Mouse (Mus musculus): Measurements from ENCODE around the gene Prps1. TPM values are rescaled to one million over a fixed set of nuclear protein-coding genes. Genes with fewer than 3 reads are reported as not detected.
"Not testable (repeated sequence)": the region's sequence is repeated elsewhere in the genome, so short reads cannot be mapped to it uniquely, and the experiment has no call there.

The Prps1 gene
- total RNA-seq, 2 experiments from 2014 or later: 29.9 to 31.2 TPM

DNA sequence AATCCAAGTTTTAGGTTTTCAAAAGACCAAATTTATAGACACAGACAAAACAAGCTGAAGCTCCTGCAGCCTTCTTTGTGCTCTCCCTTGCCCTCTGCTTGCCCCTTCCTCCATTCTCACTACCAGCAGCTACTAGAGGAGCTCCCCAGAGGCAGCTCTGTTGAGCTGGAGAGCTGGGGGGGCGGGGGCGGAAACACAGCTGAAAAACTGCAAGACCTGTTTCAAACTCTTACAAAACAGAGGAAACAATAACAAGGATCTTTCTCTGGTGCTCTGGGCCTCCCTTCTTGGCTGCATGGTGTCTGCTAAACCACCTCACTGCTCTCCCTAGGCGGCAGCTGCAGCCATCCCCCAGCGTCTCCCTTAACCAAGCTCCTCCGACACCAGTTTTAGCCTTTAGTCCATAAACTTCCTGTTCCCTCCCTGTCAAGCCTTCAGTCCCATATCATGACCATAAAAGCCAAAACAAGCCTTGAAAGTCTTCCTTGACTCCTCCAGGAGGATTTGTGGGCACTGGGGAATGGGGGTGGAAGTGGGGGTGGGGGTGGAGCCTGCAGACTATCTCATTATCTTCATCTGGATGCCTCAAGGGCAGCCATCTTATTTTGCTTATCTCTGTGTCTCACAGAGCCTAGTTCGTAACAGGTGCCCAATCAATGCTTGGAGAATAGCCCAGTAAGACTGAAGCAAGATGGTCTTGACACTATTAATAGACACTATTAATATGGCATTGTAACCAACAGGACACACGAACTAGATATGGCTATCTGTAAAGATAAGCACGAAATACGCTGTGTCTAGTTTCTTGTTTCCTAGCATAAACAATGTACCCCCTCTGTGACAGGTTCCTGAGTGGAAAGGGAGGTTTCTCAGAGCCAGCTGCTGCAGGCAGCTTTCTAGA lies 45.2 kb downstream of the Prps1 start:
- DNase-seq: no peak

DNA sequence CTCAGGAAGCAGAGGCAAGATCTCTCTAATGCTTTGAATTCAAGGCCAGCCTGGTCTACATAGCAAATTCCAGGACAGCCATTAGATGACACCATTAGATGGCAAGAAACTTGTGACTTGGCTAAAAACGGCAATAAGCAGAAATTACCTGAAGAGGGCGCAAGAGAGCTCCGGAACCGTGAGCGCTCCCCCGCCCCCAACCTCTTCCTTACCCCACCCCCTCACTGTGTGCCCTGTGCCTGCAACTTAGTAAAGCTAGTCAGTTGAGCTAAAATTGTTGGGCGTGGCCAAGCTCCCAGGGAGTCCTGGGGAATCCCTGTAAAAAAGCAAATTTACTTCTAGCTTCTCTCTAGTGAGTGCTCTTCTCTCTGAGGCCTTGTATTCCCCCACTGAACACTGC lies 47.5 kb downstream of the Prps1 start:
- DNase-seq: peak; percentile 72

DNA sequence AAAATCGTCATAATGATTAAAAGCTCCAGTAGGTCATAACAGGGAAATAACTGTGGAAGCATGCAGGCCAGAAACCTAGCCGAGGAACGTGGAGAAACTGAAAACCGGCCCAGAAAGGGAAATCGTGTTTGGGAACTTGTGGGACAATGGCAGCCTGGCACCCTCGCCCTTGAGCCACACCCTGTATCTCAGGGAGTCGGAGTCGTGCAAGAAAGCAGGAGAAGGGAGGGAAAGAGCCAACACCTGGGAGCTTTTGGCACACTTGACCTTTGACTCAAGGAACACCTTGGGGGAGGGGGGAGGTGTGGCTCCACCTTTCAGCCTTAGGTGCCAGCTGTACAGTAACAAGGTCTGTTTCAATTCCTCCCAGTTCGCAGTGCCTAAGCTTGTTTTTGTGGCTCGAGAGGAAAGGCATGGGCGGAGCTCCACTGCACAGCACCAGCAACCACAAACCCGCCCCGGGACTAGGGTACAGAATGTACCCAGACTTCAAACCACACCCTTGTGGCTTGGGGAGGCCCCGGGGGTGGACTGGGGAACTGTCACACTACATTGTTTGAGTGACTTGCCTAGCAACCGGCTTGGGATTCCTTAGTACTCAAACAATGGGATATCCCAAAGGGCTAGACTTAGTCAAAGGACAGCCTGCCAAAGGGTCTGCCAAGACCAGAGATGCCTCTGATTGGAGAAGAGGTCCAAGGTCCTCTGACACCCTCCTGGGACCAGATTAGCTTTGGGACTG lies 49.3 kb downstream of the Prps1 start:
- DNase-seq: peak; percentile 59

DNA sequence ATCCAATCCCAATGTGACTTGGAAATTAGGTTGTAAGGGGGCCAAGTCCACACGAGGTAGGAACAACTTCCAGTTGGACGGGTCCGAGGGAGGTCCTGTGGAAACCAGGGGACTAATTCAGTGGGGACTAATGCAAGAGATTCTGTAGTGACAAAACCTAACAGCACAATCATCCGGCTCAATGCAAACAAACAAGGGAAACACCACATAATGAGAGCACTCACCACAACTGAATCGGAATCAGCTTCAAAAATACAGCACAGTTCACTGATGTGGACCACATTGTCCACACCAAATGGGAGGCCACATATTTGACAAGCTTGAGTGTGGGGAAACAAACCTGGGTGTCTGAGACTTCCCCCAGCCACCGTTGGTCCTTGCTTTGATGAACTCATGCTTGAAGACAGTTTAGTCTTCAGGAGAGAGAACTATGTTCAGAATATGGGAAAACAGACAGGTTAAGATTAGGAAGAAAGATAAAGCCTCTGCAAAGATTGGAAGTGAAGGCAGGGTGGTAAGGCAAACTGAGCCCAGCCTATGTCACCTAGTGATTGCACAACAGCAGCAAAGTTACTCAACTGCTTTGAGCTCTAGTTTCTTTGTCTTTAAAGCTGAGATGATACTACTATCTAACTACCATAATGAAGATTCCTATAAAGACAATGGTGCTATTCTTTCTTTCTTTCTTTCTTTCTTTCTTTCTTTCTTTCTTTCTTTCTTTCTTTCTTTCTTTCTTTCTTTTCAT lies 50.2 kb downstream of the Prps1 start:
- no peak for DNase-seq

DNA sequence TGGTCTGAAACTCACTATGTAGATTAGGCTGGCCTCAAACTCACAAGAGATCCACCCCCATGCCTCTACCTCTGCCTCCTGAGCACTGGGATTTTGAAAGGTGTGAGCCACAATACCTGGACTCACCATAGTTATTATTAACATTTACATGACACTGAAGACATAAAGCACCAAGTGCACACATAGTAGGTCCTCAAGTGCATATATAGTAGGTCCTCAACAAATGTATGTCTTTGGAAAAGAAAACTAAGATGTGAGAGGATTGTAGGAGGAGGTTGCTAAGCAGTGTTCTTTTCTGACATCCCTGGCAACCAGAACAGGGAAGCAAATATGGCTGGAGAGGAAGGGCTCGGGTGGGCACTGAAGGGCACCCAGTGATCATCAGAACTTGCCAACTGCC lies 51.0 kb downstream of the Prps1 start:
- no peak for DNase-seq

DNA sequence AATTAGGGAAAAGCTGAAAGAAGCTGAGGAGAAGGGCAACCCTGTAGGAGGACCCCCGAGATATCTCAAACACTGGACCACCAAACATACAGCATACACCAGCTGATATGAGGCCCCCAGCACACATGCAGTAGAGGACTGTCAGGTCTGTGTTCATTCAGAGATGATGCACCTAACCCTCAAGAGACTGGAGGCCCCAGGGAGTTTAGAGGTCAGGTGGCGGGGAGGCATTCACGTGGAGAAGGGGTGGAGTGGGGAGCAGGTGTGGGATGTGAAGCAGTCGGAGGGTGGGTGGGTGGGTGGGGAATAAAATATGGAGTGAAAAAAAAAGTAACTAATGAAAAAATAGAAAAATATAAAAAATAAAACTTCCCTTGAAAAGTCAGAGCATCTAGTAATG lies 52.4 kb downstream of the Prps1 start:
- not testable (repeated sequence) for DNase-seq

DNA sequence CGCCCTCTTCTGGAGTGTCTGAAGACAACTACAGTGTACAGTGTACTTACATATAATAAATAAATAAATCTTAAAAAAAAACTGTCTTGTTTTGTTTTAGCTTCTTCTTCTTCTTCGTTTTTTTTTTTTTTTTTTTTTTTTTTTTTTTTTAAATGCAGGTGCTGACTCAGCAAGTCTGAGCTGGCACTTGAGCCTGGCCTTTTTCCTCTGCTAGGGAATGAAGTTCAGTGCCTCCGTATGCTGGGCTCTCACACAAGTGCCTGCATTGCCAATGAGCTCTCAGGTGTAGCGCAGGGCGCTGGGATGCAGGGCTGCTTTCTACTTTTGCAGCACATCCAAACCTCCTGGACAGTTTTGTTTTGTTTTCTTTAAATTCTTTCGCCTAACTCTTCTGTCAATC lies 53.4 kb downstream of the Prps1 start:
- no peak for DNase-seq

DNA sequence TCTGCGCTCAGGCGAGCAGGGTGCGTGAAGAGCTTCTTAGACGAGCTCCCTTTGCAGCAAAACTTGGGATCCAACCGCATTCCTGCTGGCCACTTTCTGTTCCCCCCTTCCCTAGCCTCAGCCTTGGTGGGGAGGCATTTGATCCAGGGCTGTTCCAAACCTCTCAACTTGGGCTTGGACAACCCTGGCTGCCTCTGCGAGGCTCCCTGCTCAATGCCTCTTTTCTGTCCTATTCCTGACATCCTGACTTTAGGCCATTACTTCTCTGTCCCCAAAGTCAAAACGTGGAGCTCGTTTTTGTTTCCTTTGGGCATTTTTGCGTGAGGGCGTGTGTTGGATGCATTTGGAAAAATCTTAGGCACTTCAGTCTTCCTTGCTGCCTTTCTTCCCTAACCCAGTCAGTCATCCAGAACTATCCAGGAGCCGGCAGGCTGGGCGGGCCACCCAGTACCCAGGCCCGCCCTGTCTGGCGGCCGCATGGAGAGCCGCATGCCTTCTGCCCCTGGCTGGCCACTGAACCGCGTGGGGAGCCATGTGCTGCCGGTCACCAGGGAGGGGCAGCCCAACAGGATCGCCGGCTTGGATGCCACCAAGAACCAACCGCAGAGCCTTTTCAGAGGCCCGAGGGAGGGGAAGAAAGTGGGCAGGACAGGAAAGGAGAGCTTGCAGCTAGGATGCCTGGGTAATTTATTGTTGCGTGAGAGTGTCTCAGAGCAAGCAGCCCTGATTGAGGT lies 54.5 kb downstream of the Prps1 start:
- DNase-seq: peak; percentile 78

DNA sequence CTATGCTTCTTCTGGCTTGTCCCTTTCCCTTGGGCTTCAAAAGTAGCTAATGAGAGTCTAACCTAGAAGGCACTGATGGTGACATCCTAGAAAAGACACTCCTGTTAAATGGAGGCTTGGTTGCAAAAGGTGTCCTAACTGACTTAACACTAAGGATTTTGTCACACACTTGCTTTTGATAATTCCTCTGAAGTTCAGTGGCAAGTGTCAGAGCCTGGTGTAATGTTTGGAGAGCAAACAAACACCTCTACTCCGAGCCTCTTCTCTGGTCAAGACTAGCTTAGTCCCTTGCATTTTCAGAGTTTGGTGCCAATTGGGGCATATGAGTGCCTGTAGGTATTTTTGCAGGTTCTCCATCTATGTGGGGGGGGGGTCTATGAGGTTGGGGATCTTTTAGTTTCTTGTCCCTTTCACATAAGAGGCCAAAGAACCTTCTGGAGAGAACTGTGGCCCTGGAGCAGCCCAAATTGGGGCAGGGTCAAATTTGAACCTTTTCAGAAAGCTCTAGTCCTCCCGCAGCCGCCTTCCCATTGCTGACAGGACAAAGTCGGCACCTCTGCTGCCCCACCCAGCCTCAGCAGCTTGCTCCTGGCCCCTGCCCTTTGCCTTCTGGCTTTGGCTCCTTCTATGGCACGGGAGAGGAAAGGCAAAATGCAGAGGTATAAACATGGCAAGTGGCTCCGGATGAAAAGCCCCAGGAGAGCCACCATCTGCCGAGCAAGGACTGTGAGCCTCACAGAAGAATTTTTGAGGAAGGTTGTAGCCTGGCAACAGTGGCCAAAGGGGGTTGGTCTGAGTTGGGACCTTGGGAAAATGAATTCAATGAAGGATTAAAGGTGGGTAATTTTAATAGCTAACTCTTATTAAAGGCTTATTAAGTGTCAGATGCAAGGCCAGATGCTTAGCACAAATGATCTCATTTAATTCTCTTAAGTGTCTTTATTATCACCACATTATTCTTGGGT lies 55.6 kb downstream of the Prps1 start:
- DNase-seq: no peak

DNA sequence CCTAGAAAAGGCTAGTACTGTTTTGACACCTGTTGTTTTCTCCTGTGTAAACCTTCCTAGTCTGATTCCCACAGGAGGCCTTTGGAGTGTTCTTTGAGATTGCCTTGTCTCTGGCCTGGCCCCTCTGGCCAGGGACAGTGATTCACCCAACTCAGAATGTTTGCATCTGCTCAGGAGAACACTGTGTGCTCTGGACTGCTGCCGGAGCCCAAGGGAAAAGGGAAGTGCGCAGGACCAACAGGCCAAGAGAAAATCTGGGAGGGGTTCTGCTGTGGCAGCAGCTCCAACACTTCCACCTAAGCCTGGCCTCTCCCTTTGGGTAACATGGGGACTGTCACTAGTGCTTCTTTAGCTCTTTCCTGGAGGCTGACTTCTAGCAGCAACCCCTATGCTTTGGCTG lies 57.0 kb downstream of the Prps1 start:
- DNase-seq: no peak

DNA sequence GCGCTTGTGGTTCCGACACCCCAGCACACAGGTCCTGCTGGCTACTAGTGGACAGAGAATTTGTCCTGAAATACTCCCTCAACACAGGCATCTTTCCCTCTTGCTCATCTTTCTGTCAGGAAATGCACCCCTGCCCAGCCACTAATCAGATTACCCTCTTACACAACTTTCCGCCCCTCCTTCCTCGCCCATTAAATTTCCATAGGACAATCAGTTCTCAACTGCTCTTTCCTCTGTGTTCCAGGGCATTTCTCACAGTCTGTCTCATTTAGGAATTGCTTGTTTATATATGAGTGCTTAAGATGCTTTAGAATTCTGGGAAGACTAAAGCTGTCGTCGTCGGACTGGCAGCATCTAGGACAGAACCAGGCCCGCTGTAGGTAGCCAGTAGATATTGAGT lies 61.9 kb downstream of the Prps1 start:
- DNase-seq: no peak

DNA sequence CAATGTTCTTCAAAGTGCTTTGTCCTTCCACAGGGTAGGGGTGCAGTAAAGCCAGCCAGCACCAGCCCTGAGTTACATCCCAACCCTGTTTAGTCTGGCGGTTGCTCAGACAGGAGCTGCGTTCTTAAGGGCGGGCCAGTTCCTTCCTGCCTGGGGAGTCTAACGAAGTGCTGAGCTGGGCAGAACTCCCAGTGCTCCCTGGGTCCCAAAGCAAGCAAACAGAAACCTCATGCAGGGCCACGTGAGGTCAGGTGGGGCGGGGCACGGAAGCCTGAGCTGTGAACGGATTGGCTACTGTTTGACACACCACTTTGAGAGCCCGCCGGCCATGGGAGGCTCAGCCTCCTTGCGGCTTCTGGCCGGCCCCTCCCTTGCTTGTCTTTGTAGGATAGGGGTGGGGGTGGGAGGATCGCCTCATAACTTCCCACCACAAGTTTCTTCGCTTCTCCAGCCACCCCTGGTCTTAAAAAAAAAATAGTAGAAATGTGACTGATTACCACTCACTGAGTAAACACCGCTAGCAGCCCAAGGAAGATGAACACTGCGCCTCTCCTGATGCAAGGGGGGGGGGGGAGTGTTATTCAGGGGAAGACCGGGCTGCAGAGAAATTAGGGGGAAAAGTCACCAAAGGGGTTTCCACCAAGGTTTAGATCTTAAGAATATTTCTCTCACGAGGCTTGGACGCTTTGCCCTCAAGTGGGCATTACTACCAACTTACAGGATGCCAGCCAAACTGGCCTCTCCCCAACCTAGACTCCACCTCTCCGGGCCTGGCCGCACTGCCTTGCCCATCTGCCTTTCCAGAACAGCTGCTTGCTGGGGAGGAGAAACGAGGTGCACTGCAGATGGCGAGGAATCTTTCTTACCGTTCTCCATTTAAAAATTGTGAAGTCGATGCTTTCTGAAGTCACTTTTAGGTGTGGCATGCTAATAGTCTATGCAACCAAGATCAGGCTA lies 64.0 kb downstream of the Prps1 start:
- DNase-seq: peak; percentile 90

DNA sequence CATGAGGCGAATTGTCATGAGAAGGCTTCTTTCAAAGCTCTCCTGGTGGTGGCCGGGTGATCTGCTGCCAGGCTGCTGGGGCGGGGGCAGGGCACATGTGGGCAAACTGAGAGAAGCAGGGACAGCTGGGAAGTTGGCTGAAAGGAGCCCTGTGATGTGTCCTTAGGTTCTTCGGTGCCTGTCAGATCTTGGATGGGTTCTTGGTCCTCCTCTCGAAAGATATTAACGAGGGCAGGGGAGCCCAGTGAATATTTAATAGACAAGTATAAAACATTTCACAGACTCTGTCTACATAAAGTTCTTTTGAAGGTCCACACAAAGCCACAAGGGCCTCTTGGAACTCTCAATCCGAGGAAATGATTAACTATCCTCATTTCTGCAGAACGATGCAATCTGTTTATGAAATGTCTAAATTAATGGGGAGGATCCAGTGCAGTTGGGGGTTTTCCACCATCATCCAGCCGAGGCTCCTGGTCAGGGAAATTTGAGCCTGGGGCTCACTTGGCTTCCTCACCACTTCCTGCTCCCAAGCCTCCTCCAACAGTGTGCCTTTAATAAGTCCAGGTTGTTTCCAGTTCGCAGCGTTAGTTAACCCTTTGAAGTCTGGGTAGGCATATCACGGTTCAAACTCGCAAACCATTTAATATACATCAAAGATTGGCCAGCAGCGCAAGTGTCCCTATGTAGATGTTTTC lies 65.8 kb downstream of the Prps1 start:
- DNase-seq: peak; percentile 27

DNA sequence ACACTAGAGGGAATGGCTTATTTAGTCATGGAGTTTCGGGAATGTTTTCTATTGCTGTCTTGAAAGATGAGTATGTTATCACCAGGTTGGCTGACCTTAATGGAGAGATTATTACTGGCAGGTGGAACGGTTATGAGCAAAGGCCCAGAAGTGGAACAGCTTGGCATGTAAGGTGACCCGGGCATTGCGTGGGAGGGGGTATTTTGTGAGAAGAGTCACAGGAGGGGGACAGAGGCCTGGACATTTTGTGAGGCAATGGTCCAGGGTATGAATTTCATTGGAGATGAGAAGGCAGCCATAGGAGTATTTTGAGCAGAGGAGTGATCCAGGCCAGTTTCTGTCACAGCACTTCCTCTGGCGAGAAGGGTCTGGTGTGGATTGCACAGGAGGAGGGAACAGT lies 67.8 kb downstream of the Prps1 start:
- no peak for DNase-seq

Other genes starting within 250 kb of the Prps1 start
- gene Frmpd3, start 114.3 kb upstream of the Prps1 start, total RNA-seq (2021): not detected
- 100 to 1,000 TPM; 101 to 105 TPM for gene Tsc22d3, start 144.0 kb downstream of the Prps1 start, total RNA-seq (2021)
- 10 to 100 TPM; 28.4 to 31.0 TPM for gene Mid2, start 208.0 kb downstream of the Prps1 start, total RNA-seq (2021)

All from heart, postnatal 4 days (tissue).